Mouse (Mus musculus): ENCODE results near the gene Pabpc1l. TPM values are rescaled to one million over a fixed set of nuclear protein-coding genes. Genes with fewer than 3 reads are reported as not detected.
A peak's percentile ranks its signal among the peaks of the same experiment; 100 is the strongest.

The Pabpc1l gene
- 1.5 and 1.6 TPM in 2 replicates for polyA plus RNA-seq (2014; fragmentation: Nextera tagmentation; extraction: Ambion mirVana)

GRCm38 (mm10) chr2:164025150-164025549 lies at the start of gene Pabpc1l:
Gene Pabpc1l, plus strand, starts transcription at chr2:164025450.
- Histone ChIP-seq H3K36me3 (ENCODE audit: control insufficient read depth, insufficient read depth, low read length) (no peaks in the 10 kb centered on the region), H3K9ac (replicated peaks; ENCODE audit: low read depth, low read length) (no peak within 1 kb of the TSS), H3K4me3 (ENCODE audit: low read depth, low read length) (no peak within 1 kb of the TSS), H3K27me3 (ENCODE audit: control insufficient read depth, insufficient read depth, low read length) (no peaks in the 10 kb centered on the region), H3K9me3 (ENCODE audit: control insufficient read depth, low read depth, low read length) (no peaks in the 10 kb centered on the region), H3K27ac (ENCODE audit: low read length) (no peak within 1 kb of the TSS), H3K4me2 (replicated peaks; ENCODE audit: low read depth, low read length) (no peak within 1 kb of the TSS), H3K4me1 (ENCODE audit: control insufficient read depth, insufficient read depth, low read length) (no peaks in the 10 kb centered on the region)
- WGBS: 77% methylated on average over 16 of the region's 16 CpGs
- no peak for ATAC-seq (ENCODE audit: insufficient number of reproducible peaks, insufficient read depth, low FRiP score, low read depth)

- Histone ChIP-seq H3K4me1 (ENCODE audit: control insufficient read depth, insufficient read depth, low read length) (no peaks in the 10 kb centered on the region), H3K27me3 (ENCODE audit: control insufficient read depth, insufficient read depth, low read length) (no peaks in the 10 kb centered on the region), H3K4me2 (replicated peaks; ENCODE audit: low read depth, low read length) (no peak overlapping the region), H3K9ac (replicated peaks; ENCODE audit: low read depth, low read length) (no peak overlapping the region), H3K27ac (ENCODE audit: low read length) (no peak overlapping the region), H3K36me3 (ENCODE audit: control insufficient read depth, insufficient read depth, low read length) (no peaks in the 10 kb centered on the region), H3K4me3 (ENCODE audit: low read depth, low read length) (no peak overlapping the region), H3K9me3 (ENCODE audit: control insufficient read depth, low read depth, low read length) (peaks cover 5% of the 10 kb centered on the region; the same call in 1 of the 2 replicates)
- ATAC-seq (ENCODE audit: insufficient number of reproducible peaks, insufficient read depth, low FRiP score, low read depth): no peak
- WGBS: 93% methylated on average over 6 of the region's 7 CpGs
These were observed 48.8 kb upstream of the Pabpc1l start for GRCm38 (mm10) chr2:163976448-163976847.

DNA sequence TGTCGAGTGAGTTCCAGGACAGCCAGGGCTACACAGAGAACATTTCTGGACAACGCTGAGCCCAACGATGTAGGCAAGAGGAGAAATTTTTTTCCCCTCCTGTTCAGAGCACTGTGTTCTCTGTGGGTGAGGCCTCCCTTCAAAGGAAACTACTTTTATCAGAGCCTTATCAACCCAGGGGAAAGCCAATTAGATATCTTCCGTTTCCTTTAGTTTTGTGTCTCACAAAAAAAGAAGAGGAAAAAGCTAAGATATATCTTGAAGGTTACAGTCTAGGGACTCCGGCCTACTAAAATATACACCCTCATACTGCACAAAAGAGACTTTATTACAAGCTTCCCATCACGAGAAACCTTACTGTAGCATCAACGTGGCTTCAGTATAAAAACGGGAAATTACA lies 38.0 kb upstream of the Pabpc1l start:
- H3K27ac ChIP-seq (ENCODE audit: low read length): no peak overlapping the region
- no peak overlapping the region for H3K4me3 ChIP-seq (ENCODE audit: low read depth, low read length)
- no peak overlapping the region for H3K4me2 ChIP-seq (replicated peaks; ENCODE audit: low read depth, low read length)
- WGBS: 79% methylated on average over 8 of the region's 8 CpGs
- H3K9me3 ChIP-seq (ENCODE audit: control insufficient read depth, low read depth, low read length): no peaks in the 10 kb centered on the region
- no peak for ATAC-seq (ENCODE audit: insufficient number of reproducible peaks, insufficient read depth, low FRiP score, low read depth)
- no peaks in the 10 kb centered on the region for H3K36me3 ChIP-seq (ENCODE audit: control insufficient read depth, insufficient read depth, low read length)
- H3K9ac ChIP-seq (replicated peaks; ENCODE audit: low read depth, low read length): no peak overlapping the region
- H3K4me1 ChIP-seq (ENCODE audit: control insufficient read depth, insufficient read depth, low read length): no peaks in the 10 kb centered on the region
- no peaks in the 10 kb centered on the region for H3K27me3 ChIP-seq (ENCODE audit: control insufficient read depth, insufficient read depth, low read length)

DNA sequence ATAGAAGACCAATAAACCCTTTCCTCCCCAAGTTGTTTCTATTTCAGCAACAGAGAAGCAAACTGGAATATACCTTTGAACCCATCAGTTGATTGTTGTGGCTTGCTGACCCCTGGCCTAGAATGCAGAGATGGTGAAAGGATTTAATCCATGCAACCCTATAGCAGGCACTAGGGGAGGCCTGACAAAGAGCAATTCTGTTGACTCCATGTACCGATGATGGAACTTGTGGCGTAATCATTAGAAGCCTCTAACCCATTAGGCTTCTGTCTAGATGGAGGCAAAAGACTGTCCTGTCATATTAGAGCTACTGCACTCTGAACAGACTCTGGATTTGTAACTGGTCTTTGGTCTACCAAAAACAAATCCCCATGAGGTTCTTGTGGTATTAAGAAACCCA lies 32.4 kb upstream of the Pabpc1l start:
- no peak overlapping the region for H3K9ac ChIP-seq (replicated peaks; ENCODE audit: low read depth, low read length)
- 97% methylated on average over 2 of the region's 2 CpGs for WGBS
- no peak for ATAC-seq (ENCODE audit: insufficient number of reproducible peaks, insufficient read depth, low FRiP score, low read depth)
- H3K4me2 ChIP-seq (replicated peaks; ENCODE audit: low read depth, low read length): no peak overlapping the region
- no peak overlapping the region for H3K27ac ChIP-seq (ENCODE audit: low read length)
- no peaks in the 10 kb centered on the region for H3K27me3 ChIP-seq (ENCODE audit: control insufficient read depth, insufficient read depth, low read length)
- H3K4me1 ChIP-seq (ENCODE audit: control insufficient read depth, insufficient read depth, low read length): peaks cover 13% of the 10 kb centered on the region
- no peaks in the 10 kb centered on the region for H3K9me3 ChIP-seq (ENCODE audit: control insufficient read depth, low read depth, low read length)
- H3K36me3 ChIP-seq (ENCODE audit: control insufficient read depth, insufficient read depth, low read length): no peaks in the 10 kb centered on the region; the same call in 1 of the 2 replicates
- H3K4me3 ChIP-seq (ENCODE audit: low read depth, low read length): no peak overlapping the region

GRCm38 (mm10) chr2:163994654-163994976 lies 30.6 kb upstream of the Pabpc1l start, which contains the start of gene Ywhab:
Gene Ywhab, plus strand, starts transcription at chr2:163994960.
- no peak for ATAC-seq (ENCODE audit: insufficient number of reproducible peaks, insufficient read depth, low FRiP score, low read depth)
- H3K4me1 ChIP-seq (ENCODE audit: control insufficient read depth, insufficient read depth, low read length): peaks cover 13% of the 10 kb centered on the region
- H3K27me3 ChIP-seq (ENCODE audit: control insufficient read depth, insufficient read depth, low read length): no peaks in the 10 kb centered on the region
- WGBS: 0% methylated on average over 13 of the region's 14 CpGs
- H3K36me3 ChIP-seq (ENCODE audit: control insufficient read depth, insufficient read depth, low read length): no peaks in the 10 kb centered on the region; the same call in 1 of the 2 replicates
- H3K9me3 ChIP-seq (ENCODE audit: control insufficient read depth, low read depth, low read length): no peaks in the 10 kb centered on the region
- peak within 1 kb of the TSS; percentile 94 for H3K27ac ChIP-seq (ENCODE audit: low read length)
- peak within 1 kb of the TSS; percentile 82 for H3K4me3 ChIP-seq (ENCODE audit: low read depth, low read length)
- H3K4me2 ChIP-seq (replicated peaks; ENCODE audit: low read depth, low read length): peak within 1 kb of the TSS; percentile 77
- peak within 1 kb of the TSS; percentile 77 for H3K9ac ChIP-seq (replicated peaks; ENCODE audit: low read depth, low read length)

DNA sequence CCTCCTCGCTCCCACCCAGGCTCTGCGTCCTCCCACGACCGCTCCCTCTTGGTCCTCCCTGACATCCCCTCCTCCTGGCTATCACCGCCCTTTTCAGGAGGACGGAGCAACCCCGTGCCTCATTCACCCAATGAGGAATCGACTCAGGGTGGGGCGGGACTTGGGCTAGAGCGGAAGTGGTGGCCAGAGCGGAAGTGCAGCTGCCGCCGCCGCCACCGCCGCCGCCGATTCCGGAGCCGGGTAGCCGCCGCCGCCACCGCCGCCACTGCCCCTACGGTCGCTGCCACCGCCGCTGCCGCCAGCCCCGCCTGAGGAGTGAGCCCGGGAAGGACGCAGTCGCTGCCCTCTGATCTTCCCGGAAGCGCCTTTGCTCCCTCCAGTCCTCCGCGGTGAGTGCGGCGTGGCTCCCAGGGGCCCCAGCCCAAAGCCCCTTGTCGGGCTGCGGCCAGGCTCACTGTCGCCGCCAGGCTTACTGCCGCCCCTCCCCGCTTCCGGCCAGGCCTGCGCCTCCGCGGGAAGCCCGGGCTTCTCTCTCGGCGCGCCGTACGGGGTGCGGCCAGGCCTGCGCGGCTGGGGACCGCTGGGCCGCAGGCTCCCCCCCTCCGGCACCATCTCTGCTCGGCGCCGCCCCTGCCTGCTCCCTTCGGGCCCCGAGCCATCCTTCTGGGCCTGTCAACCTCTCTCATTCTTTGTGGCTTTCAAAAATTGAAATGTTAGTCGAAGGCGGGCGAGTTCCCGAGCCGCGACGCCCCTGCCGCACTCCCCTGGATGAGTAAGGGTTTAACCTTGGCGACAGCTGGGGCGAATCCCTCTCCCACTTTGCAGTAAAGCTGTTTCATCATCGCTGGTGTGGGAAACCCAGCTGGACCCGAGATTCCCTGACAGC lies 30.0 kb upstream of the Pabpc1l start:
- under 1% methylated on average over 70 of the region's 79 CpGs for WGBS
- ATAC-seq (ENCODE audit: insufficient number of reproducible peaks, insufficient read depth, low FRiP score, low read depth): peak; percentile 100
- Histone ChIP-seq H3K4me2 (replicated peaks; ENCODE audit: low read depth, low read length) (peak overlapping the region; percentile 77), H3K9ac (replicated peaks; ENCODE audit: low read depth, low read length) (peak overlapping the region; percentile 77), H3K27me3 (ENCODE audit: control insufficient read depth, insufficient read depth, low read length) (no peaks in the 10 kb centered on the region), H3K9me3 (ENCODE audit: control insufficient read depth, low read depth, low read length) (no peaks in the 10 kb centered on the region), H3K4me1 (ENCODE audit: control insufficient read depth, insufficient read depth, low read length) (peaks cover 13% of the 10 kb centered on the region), H3K4me3 (ENCODE audit: low read depth, low read length) (peak overlapping the region; percentile 82), H3K36me3 (ENCODE audit: control insufficient read depth, insufficient read depth, low read length) (no peaks in the 10 kb centered on the region; the same call in 1 of the 2 replicates), H3K27ac (ENCODE audit: low read length) (peak overlapping the region; percentile 94)

DNA sequence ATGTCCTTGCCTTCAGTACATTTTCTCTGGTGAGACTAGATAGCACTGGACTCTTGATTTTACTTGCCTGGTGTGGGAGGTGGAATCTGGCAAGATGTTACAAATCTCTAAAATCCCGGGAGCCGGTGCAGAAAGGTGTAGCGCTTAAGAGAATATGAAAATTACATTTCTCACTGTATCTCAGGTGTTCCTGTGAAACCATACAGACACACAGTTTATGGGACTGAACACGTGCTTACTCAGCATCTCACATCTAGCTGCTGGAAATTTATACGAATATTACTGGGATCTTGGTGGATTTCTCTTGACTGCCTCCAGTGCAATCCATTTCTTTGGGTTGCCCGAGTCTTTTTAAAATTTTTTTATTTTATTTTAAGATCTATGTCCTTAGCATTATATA lies 29.0 kb upstream of the Pabpc1l start:
- H3K27me3 ChIP-seq (ENCODE audit: control insufficient read depth, insufficient read depth, low read length): no peaks in the 10 kb centered on the region
- H3K9me3 ChIP-seq (ENCODE audit: control insufficient read depth, low read depth, low read length): no peaks in the 10 kb centered on the region
- H3K9ac ChIP-seq (replicated peaks; ENCODE audit: low read depth, low read length): peak overlapping the region; percentile 77
- peak overlapping the region; percentile 77 for H3K4me2 ChIP-seq (replicated peaks; ENCODE audit: low read depth, low read length)
- peak overlapping the region; percentile 94; the same call in 1 of the 2 replicates for H3K27ac ChIP-seq (ENCODE audit: low read length)
- ATAC-seq (ENCODE audit: insufficient number of reproducible peaks, insufficient read depth, low FRiP score, low read depth): no peak
- WGBS: 64% methylated on average over 6 of the region's 6 CpGs
- H3K36me3 ChIP-seq (ENCODE audit: control insufficient read depth, insufficient read depth, low read length): no peaks in the 10 kb centered on the region; the same call in 1 of the 2 replicates
- peak overlapping the region; percentile 82 for H3K4me3 ChIP-seq (ENCODE audit: low read depth, low read length)
- H3K4me1 ChIP-seq (ENCODE audit: control insufficient read depth, insufficient read depth, low read length): peaks cover 13% of the 10 kb centered on the region

GRCm38 (mm10) chr2:163996899-163997298 lies 28.4 kb upstream of the Pabpc1l start:
- Histone ChIP-seq H3K36me3 (ENCODE audit: control insufficient read depth, insufficient read depth, low read length) (no peaks in the 10 kb centered on the region; the same call in 1 of the 2 replicates), H3K9ac (replicated peaks; ENCODE audit: low read depth, low read length) (no peak overlapping the region), H3K4me3 (ENCODE audit: low read depth, low read length) (peak overlapping the region; percentile 82; the same call in 1 of the 2 replicates), H3K4me1 (ENCODE audit: control insufficient read depth, insufficient read depth, low read length) (peaks cover 13% of the 10 kb centered on the region), H3K4me2 (replicated peaks; ENCODE audit: low read depth, low read length) (0 out of 2 replicates have a peak overlapping the region, but pooled peaks have one; percentile 16), H3K9me3 (ENCODE audit: control insufficient read depth, low read depth, low read length) (no peaks in the 10 kb centered on the region), H3K27ac (ENCODE audit: low read length) (no peak overlapping the region), H3K27me3 (ENCODE audit: control insufficient read depth, insufficient read depth, low read length) (no peaks in the 10 kb centered on the region)
- WGBS: 65% methylated on average over 5 of the region's 5 CpGs
- no peak for ATAC-seq (ENCODE audit: insufficient number of reproducible peaks, insufficient read depth, low FRiP score, low read depth)

All from stomach, embryonic 14.5 days (tissue).